Mouse (Mus musculus) cerebellum, adult 2 months (tissue): Measurements from ENCODE around the gene Tent5b.

ENCODE experiments used
- CTCF ChIP-seq: fragments of 200-500 bp; IDR thresholded peaks from 2 replicates; pipeline ENCODE4 v1.5.1; 2011; ENCODE audit warnings: low read depth, mild to moderate bottlenecking, control low read depth, low read length, moderate library complexity, borderline replicate concordance; ENCODE audit not compliant: insufficient read depth
- POLR2A ChIP-seq: fragments of 200-500 bp; IDR thresholded peaks from 2 replicates; pipeline ENCODE4 v1.6.1; 2011; ENCODE audit warnings: low read length, control low read depth, borderline replicate concordance; ENCODE audit not compliant: insufficient read depth

DNA sequence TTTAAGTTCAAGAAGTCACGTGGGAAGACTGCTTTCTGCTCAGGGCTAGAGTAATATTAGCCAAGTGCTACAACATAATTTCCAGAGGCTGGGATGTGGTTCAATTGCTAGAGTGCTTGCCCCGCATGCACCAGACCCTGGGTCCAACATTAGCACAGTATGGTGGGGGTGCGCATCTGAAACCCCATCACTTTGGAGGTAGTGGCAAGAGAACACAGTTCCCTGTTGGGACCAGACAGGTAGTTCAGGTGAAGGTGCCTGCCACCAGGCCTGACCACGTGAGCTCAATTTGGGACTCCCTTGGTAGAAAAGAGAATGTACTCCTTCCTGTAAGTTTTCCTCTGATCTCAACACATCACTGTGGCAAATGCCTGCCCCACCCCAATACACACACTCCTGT lies 14.9 kb downstream of the Tent5b start:
- TF ChIP-seq CTCF (no peak), POLR2A (no peak)
